Mouse (Mus musculus) heart, postnatal 0 days (tissue): ENCODE results near the gene Trappc1.

Source experiments
- CTCF ChIP-seq: IDR thresholded peaks from 2 replicates; pipeline ENCODE4 v1.5.1; 2016; ENCODE audit warnings: antibody characterized with exemption, control low read depth, low read depth
- EP300 ChIP-seq: IDR thresholded peaks from 2 replicates; pipeline ENCODE4 v1.6.1; 2016; ENCODE audit warnings: antibody characterized with exemption, low read depth

DNA sequence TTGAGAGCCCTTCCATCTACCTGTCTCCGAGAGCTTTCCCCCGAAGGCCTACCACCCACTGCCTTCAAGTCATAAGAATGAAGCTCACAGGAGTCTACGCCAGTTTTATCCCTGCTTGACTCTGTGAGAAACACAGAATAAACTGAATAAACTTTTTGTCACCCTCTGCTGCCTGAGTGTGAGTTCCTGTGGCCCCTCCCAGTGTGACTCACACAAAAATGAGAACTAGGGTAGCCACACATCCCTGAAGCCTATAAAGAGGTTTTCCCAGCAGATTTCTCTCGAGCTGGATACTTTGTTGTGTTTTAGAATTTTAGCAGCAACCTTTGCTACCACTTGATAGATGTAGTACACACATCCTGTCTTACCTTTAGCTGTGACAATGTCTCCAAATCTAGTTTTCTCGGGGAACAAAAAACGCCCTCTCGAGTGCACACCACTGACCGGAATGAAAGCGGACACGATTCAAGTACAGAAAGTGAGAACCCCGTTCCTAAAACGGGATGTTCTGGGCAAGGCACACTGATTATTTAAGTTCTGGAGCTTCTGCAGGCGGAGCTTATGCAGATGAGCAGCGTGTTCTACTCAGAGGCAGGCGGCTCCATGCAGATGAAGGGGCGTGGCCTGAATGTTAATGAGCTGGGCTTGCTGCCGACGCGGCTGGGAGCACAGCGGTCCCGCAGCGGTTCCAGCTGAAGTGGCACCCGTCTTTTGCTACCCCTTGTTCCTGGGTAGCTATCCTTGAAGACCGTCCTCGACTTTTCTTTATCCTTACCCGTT, 2.0 kb downstream of the Trappc1 start, which contains the start of gene Kcnab3:
- TF ChIP-seq CTCF, result no peak
- TF ChIP-seq EP300, result no peak
